ENCODE assay signal across 16 mouse cellular contexts in the genomic region with DNA sequence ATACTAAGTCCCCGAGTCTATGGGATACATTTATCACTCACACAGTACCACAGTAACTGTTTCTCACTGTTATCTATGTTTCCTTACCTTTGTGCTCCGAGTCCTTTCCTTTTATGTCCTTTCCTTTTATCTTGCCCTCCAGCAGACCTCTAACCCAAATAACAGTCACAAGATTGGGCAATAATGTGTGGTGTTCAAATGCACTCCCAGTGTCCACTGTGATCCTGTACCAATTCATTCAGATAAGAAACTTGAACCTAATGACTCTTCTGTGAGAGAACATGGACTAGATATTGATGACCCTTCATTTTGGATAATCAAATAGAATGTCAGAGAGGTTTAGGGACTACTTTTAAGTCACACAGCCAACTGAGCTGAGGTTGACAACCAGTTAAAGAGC.
"Had no signal": no experiment of that assay in that cellular context is flagged by ENCODE, and none has a peak within 500 bp of the region (broad histone marks: within the 10 kb centered on the region; RNA-seq: fewer than 3 reads in every experiment).

No protein-coding gene starts in this region.

- H3K27ac ChIP-seq: neural tube, embryonic 13.5 days; neural tube, embryonic 15.5 days; stomach, embryonic 15.5 days; stomach, postnatal 0 days had no signal

- H3K4me1 ChIP-seq: stomach, embryonic 15.5 days had no signal

- H3K9ac ChIP-seq: neural tube, embryonic 13.5 days; neural tube, embryonic 15.5 days; stomach, embryonic 15.5 days had no signal

- H3K4me3 ChIP-seq: neural tube, embryonic 13.5 days; neural tube, embryonic 15.5 days; stomach, embryonic 15.5 days had no signal

- H3K4me2 ChIP-seq: neural tube, embryonic 13.5 days; neural tube, embryonic 15.5 days; stomach, embryonic 15.5 days had no signal

- H3K27me3 ChIP-seq: neural tube, embryonic 13.5 days; neural tube, embryonic 15.5 days; stomach, embryonic 15.5 days had no signal

- H3K36me3 ChIP-seq: neural tube, embryonic 13.5 days; neural tube, embryonic 15.5 days; stomach, embryonic 15.5 days had no signal

- H3K9me3 ChIP-seq: neural tube, embryonic 13.5 days; neural tube, embryonic 15.5 days; stomach, embryonic 15.5 days had no signal

- DNase-seq: retina, postnatal 1 day; right cerebral cortex, adult 18-20 months; right cerebral cortex, postnatal 14 days; right cerebral cortex, postnatal 25 days; right cerebral cortex, postnatal 4 days; spleen, adult 18-20 months; thymus, adult 18-20 months; thymus, adult 2 months; thymus, postnatal 14 days; thymus, postnatal 25 days; thymus, postnatal 36 days; thymus, postnatal 4 days had no signal
